ENCODE assay signal across 7 mouse cellular contexts in the genomic region with DNA sequence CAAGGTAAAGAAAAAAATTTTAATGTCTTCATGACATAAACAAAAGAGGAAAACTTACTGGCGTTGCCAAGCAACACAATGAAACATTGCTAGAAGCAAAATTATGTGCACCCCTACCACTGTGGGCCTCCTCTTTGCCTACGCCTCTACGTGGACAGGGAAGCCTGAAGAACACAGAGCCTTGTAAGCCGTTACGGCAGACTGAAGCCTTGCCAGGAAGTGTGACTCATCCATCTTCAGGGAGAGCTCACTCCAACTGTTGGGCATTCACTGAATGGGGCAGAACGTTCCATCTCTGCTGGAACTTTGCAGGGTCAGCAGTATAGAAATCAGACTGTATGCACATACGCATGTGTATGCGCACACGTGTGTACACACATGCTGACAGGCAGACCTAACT. TPM values are rescaled to one million over a fixed set of nuclear protein-coding genes. Genes with fewer than 3 reads are reported as not detected.
DNase-seq lines count a peak whose midpoint lies in the region; ATAC-seq and TF ChIP-seq lines count a peak whose summit lies in the region.

No protein-coding gene starts in this region.

- H3K4me1 ChIP-seq in lung, embryonic 14.5 days (ENCODE audit: insufficient read depth) = peaks cover 14% of the 10 kb centered on the region
- peaks cover 23% of the 10 kb centered on the region for H3K4me1 ChIP-seq in hindbrain, embryonic 12.5 days
- peaks cover 25% of the 10 kb centered on the region for H3K4me1 ChIP-seq in liver, embryonic 12.5 days

- WGBS in lung, embryonic 14.5 days = 46% methylated on average over 9 of the region's 9 CpGs
- 73% methylated on average over 9 of the region's 9 CpGs for WGBS in hindbrain, embryonic 12.5 days
- WGBS in liver, embryonic 12.5 days (ENCODE audit: insufficient replicate concordance) = 42% methylated on average over 9 of the region's 9 CpGs

- H3K27ac ChIP-seq in lung, embryonic 14.5 days (ENCODE audit: low read depth) = no peak overlapping the region
- H3K27ac ChIP-seq in hindbrain, embryonic 12.5 days = no peak overlapping the region
- no peak overlapping the region for H3K27ac ChIP-seq in liver, embryonic 12.5 days

- H3K4me2 ChIP-seq in lung, embryonic 14.5 days = no peak overlapping the region
- no peak overlapping the region for H3K4me2 ChIP-seq in hindbrain, embryonic 12.5 days (replicated peaks)
- H3K4me2 ChIP-seq in liver, embryonic 12.5 days = no peak overlapping the region

- peak; percentile 82 for DNase-seq in 416B (ENCODE audit: low read depth)
- DNase-seq in R1 (ENCODE audit: low read depth, low spot score) = peak; percentile 13
- peak; percentile 71 for DNase-seq in lung, embryonic 14.5 days

- H3K27me3 ChIP-seq in lung, embryonic 14.5 days (ENCODE audit: insufficient read depth, low read length) = no peaks in the 10 kb centered on the region
- H3K27me3 ChIP-seq in hindbrain, embryonic 12.5 days = 0 out of 2 replicates have a peak, but pooled peaks cover 4% of the 10 kb centered on the region
- H3K27me3 ChIP-seq in liver, embryonic 12.5 days (replicated peaks) = peaks cover 30% of the 10 kb centered on the region

- no peak overlapping the region for H3K4me3 ChIP-seq in lung, embryonic 14.5 days (ENCODE audit: low read depth, low read length)
- H3K4me3 ChIP-seq in hindbrain, embryonic 12.5 days = no peak overlapping the region
- no peak overlapping the region for H3K4me3 ChIP-seq in liver, embryonic 12.5 days

- no peaks in the 10 kb centered on the region for H3K36me3 ChIP-seq in lung, embryonic 14.5 days (ENCODE audit: insufficient read depth)
- H3K36me3 ChIP-seq in hindbrain, embryonic 12.5 days = no peaks in the 10 kb centered on the region
- no peaks in the 10 kb centered on the region for H3K36me3 ChIP-seq in liver, embryonic 12.5 days

- no peaks in the 10 kb centered on the region for H3K9me3 ChIP-seq in lung, embryonic 14.5 days (ENCODE audit: low read depth, low read length)
- H3K9me3 ChIP-seq in hindbrain, embryonic 12.5 days (replicated peaks) = no peaks in the 10 kb centered on the region
- no peaks in the 10 kb centered on the region for H3K9me3 ChIP-seq in liver, embryonic 12.5 days (replicated peaks)

- no peak overlapping the region for H3K9ac ChIP-seq in lung, embryonic 14.5 days
- no peak overlapping the region for H3K9ac ChIP-seq in hindbrain, embryonic 12.5 days
- H3K9ac ChIP-seq in liver, embryonic 12.5 days = no peak overlapping the region

- ATAC-seq in granulocyte monocyte progenitor cell, adult 5-6 weeks (replicated peaks; ENCODE audit: poor library complexity, severe bottlenecking) = peak; percentile 66
- peak; percentile 31; the same call in 1 of the 2 replicates for ATAC-seq in lung, embryonic 14.5 days (ENCODE audit: insufficient read depth)
- ATAC-seq in CD4-positive, CD25-positive, alpha-beta regulatory T cell, adult 4 months = no peak
- ATAC-seq in hindbrain, embryonic 12.5 days (ENCODE audit: low FRiP score) = no peak
- ATAC-seq in liver, embryonic 12.5 days = no peak

- no peak for TF ChIP-seq CTCF in lung, embryonic 14.5 days (IDR thresholded peaks at IDR 0.05; ENCODE audit: low read depth)

RNA-seq across cellular contexts. Expression of a gene that starts 3.3 kb away (rescaled TPM):
- 1.1 and 1.5 TPM in 2 replicates for total RNA-seq in granulocyte monocyte progenitor cell, adult 5-6 weeks (2014; fragmentation: Nextera tagmentation)
- total RNA-seq in granulocyte monocyte progenitor cell, adult 5-6 weeks (2017) = 0.60 and 0.82 TPM in 2 replicates
- 1.2 and 1.8 TPM in 2 replicates for polyA plus RNA-seq in lung, embryonic 14.5 days (2014; fragmentation: Nextera tagmentation; extraction: Ambion mirVana)
- under 1 TPM in 1 of 2 experiments, not detected in 1; 0.34 TPM for polyA plus RNA-seq in CD4-positive, CD25-positive, alpha-beta regulatory T cell, adult 4 months (2017; shearing (Covaris generic))
- 0.23 and 0.56 TPM in 2 replicates for polyA plus RNA-seq in hindbrain, embryonic 12.5 days (2016; fragmentation: Nextera tagmentation; extraction: Ambion mirVana)
- polyA plus RNA-seq in liver, embryonic 12.5 days (2016; fragmentation: Nextera tagmentation; extraction: Ambion mirVana) = 0.42 and 0.60 TPM in 2 replicates

Comparison
In these comparisons a context has a peak if more than half of its experiments do, and no peak if none do; other contexts are left out.
1. DNase-seq: peak in every context shown above with its lines; median percentile 82 in 416B; 71 in lung, embryonic 14.5 days; 13 in R1.
2. ATAC-seq: peak in granulocyte monocyte progenitor cell, adult 5-6 weeks (single experiment) and lung, embryonic 14.5 days (single experiment); none in CD4-positive, CD25-positive, alpha-beta regulatory T cell, adult 4 months (single experiment), hindbrain, embryonic 12.5 days (single experiment) and liver, embryonic 12.5 days (single experiment).